Mouse (Mus musculus): Measurements from ENCODE around the gene Nfrkb. TPM values are rescaled to one million over a fixed set of nuclear protein-coding genes. Genes with fewer than 3 reads are reported as not detected.

Nfrkb gene
- polyA plus RNA-seq, 1 experiment from 2014 or later = 25.4 TPM

DNA sequence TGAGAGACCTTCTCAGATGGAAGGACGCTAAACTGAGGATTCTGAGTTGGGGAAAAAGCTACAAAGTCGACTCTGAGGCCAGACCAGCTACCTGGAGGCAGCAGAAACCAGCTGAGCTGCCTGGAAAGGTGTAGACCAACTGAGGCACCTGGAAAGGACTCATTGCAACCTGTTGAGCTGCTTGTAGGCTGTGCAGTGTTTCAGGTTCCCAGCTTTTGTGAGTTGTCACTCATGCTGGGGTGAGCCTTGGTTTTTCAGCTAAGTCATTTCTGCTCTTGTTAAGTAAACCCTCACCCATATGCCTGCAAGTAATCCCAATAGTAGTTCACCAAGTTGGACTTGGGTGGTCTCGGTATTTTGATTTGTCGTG lies 507 bp upstream of the Nfrkb start:
- H3K27ac ChIP-seq = peak overlapping the region; percentile 96
- H3K36me3 ChIP-seq = peaks cover 22% of the 10 kb centered on the region
- WGBS = 31% methylated on average over 4 of the region's 4 CpGs
- peaks cover 28% of the 10 kb centered on the region for H3K4me1 ChIP-seq (replicated peaks)
- H3K9me3 ChIP-seq = no peaks in the 10 kb centered on the region
- DNase-seq (ENCODE audit: low spot score) = no peak
- H3K27me3 ChIP-seq (ENCODE audit: insufficient read depth, poor library complexity, severe bottlenecking) = no peaks in the 10 kb centered on the region
- peak overlapping the region; percentile 97 for H3K4me3 ChIP-seq

DNA sequence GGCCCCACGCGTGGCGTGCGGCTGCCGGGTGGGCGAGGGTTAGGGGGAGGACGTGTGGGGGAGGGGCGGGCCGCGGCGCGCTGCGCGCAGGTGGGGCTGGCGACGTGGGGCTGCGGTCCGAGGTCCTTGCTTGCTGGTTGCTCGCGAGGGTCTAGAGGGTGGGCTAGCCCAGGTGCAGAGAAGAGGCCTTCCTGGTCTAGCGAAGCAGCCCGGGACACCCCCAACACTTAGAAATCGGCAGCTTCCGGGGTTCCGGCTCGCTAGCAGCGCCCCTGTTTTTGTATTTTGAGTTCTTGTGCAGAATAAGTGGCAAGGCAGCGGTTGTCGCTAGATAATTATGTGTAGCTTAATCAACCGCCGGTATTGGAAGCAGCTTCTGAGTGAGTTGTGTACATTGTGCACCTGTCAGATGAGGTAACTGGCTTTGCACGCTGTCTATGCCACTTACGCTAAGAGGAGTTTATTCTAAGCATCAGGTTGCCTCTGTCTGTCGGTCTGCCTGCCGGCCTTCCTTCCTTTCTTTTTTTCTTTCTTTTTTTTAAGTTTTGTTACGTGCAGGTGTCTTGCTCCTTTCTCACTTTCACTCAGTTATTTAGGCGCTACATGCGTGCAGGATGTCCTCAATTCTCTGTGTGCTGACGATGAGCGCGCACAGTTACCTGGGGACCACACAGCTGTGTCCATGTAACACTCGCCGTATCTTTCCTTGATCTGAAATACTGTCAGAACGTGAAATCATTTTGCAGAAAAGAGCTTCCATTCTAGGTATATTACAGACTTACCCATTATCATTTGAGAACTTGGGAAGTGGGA lies 582 bp downstream of the Nfrkb start:
- Histone ChIP-seq H3K27ac (peak overlapping the region; percentile 96), H3K4me3 (peak overlapping the region; percentile 97), H3K36me3 (peaks cover 30% of the 10 kb centered on the region), H3K27me3 (ENCODE audit: insufficient read depth, poor library complexity, severe bottlenecking) (no peaks in the 10 kb centered on the region), H3K9me3 (no peaks in the 10 kb centered on the region), H3K4me1 (replicated peaks) (peaks cover 28% of the 10 kb centered on the region)
- DNase-seq (ENCODE audit: low spot score) = no peak
- WGBS = 11% methylated on average over 44 of the region's 44 CpGs

DNA sequence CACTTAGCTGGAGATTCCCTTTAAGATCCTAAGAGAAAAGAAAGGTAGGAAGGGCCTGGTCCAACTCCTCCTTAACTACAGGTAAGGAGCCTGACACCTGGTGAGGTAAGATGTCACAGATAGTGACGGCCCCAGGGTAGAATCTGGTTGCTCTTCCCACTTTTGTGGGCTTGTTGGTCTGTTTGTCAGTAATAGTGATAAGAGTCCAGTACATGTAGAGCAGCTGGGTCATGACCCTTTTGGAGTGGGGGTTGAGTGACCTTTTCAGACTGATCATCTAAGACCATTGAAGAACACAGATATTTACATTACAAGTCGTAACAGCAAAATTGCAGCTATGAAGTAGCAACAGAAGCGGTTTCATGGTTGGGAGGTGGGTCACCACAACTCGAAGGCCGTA lies 1.2 kb downstream of the Nfrkb start:
- Histone ChIP-seq H3K27ac (no peak overlapping the region), H3K27me3 (ENCODE audit: insufficient read depth, poor library complexity, severe bottlenecking) (no peaks in the 10 kb centered on the region), H3K9me3 (no peaks in the 10 kb centered on the region), H3K4me1 (replicated peaks) (peaks cover 28% of the 10 kb centered on the region), H3K4me3 (peak overlapping the region; percentile 97), H3K36me3 (peaks cover 36% of the 10 kb centered on the region)
- WGBS = 95% methylated on average over 5 of the region's 5 CpGs
- DNase-seq (ENCODE audit: low spot score) = no peak

DNA sequence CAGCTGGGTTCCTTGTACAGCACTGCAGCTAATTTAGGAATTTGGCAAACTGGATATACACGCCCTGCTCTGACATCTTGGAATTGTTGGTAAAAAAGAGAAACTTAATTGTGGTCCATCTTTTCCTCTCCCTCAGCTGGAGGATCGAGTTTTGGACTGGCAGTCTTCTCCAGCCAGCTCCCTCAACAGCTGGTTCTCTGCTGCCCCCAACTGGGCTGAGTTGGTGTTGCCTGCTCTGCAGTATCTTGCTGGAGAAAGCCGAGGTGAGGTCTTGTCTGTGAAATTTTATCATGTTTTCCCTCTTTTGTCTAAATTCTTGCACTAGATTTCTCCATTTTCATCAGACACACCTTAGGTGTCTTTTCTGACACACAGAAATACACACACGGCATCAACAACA lies 14.4 kb downstream of the Nfrkb start:
- peak; percentile 68 for DNase-seq (ENCODE audit: low spot score)
- Histone ChIP-seq H3K4me3 (no peak overlapping the region), H3K27me3 (ENCODE audit: insufficient read depth, poor library complexity, severe bottlenecking) (no peaks in the 10 kb centered on the region), H3K27ac (no peak overlapping the region), H3K4me1 (replicated peaks) (no peaks in the 10 kb centered on the region), H3K9me3 (no peaks in the 10 kb centered on the region), H3K36me3 (peaks cover 100% of the 10 kb centered on the region)
- WGBS = 63% methylated on average over 4 of the region's 4 CpGs

DNA sequence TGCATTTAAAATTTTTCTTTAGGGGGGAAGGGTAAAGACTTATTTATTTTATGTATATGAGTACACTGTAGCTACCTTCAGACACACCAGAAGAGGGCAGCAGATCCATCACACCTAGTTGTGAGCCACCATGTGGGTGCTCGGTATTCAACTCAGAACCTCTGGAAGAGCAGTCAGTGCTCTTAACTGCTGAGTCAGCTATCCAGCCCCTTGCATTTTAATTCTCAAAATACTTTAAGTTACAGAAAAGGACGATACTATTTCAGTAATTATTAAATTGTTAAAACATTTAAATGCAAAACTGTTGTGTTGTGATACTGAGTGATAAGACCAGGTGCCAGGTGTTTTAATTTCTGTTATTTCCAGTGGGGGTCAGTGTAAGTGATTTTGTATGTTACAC lies 18.3 kb downstream of the Nfrkb start:
- WGBS = 89% methylated on average over 2 of the region's 2 CpGs
- no peaks in the 10 kb centered on the region for H3K4me1 ChIP-seq (replicated peaks)
- H3K27me3 ChIP-seq (ENCODE audit: insufficient read depth, poor library complexity, severe bottlenecking) = no peaks in the 10 kb centered on the region
- peaks cover 91% of the 10 kb centered on the region for H3K36me3 ChIP-seq
- DNase-seq (ENCODE audit: low spot score) = no peak
- no peak overlapping the region for H3K4me3 ChIP-seq
- no peak overlapping the region for H3K27ac ChIP-seq
- H3K9me3 ChIP-seq = no peaks in the 10 kb centered on the region

DNA sequence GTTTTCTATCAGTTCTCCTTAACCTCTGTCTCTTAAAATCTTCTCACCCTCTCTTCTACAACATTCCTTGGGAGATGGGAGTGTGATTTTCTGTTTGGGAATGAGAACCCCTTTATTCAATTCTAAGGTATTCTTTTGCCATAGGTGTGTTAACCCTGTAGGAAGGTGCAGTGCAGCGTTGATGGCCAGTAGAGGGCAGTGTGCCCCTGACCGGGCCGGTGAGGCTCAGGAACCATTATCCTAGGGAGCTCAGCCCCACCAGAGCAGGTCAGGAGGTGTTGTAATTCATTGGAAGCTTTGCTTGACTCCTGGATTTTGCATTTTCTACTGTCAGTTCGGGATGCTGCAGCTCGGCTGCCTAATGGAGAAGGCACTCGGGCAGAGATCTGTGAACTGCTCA lies 19.2 kb downstream of the Nfrkb start:
- H3K4me3 ChIP-seq = no peak overlapping the region
- peak; percentile 19 for DNase-seq (ENCODE audit: low spot score)
- no peaks in the 10 kb centered on the region for H3K9me3 ChIP-seq
- H3K4me1 ChIP-seq (replicated peaks) = no peaks in the 10 kb centered on the region
- H3K27ac ChIP-seq = no peak overlapping the region
- WGBS = 69% methylated on average over 6 of the region's 6 CpGs
- peaks cover 91% of the 10 kb centered on the region for H3K36me3 ChIP-seq
- no peaks in the 10 kb centered on the region for H3K27me3 ChIP-seq (ENCODE audit: insufficient read depth, poor library complexity, severe bottlenecking)

DNA sequence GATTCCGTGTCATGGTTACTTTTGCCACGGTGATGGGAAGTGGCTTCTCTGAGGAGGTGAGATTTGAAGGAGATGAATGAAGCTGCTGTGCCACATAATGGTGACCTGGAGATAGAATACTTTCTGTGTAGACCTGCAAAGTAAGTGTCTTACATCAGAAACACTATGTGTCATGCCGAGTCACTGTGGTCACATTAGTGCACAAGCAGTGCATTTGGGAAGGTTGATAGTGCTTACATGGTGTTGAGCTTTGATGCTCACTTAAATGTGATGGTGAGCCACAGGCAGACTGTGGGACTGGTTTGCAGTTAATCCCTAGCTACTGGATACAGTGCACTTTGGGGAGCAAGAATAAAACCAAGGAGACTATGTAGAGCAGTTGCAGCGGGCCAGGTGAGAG lies 26.2 kb downstream of the Nfrkb start:
- WGBS = 92% methylated on average over 4 of the region's 4 CpGs
- no peaks in the 10 kb centered on the region for H3K4me1 ChIP-seq (replicated peaks)
- no peaks in the 10 kb centered on the region for H3K9me3 ChIP-seq
- H3K27ac ChIP-seq = no peak overlapping the region
- DNase-seq (ENCODE audit: low spot score) = no peak
- H3K36me3 ChIP-seq = peaks cover 95% of the 10 kb centered on the region
- H3K4me3 ChIP-seq = no peak overlapping the region
- H3K27me3 ChIP-seq (ENCODE audit: insufficient read depth, poor library complexity, severe bottlenecking) = no peaks in the 10 kb centered on the region

DNA sequence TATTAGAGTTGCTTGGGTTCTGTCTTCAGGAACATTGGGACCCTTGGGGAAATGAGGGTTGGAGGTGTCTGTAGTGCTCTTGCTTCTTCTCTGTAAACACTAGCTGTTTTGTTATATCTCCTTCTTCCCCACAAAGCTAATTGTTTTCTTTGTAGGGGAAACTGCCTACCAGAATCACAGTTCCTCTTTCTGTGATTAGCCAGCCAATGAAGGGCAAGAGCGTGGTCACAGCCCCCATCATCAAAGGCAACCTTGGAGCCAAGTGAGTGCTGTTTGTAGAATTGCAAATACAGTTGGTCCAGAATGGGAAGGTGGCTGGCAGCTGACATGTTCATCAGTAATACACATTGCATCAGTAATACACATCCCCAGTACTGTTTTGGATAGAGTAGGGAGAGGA lies 32.8 kb downstream of the Nfrkb start:
- Histone ChIP-seq H3K4me1 (replicated peaks) (no peaks in the 10 kb centered on the region), H3K27me3 (ENCODE audit: insufficient read depth, poor library complexity, severe bottlenecking) (no peaks in the 10 kb centered on the region), H3K9me3 (no peaks in the 10 kb centered on the region), H3K27ac (no peak overlapping the region), H3K4me3 (no peak overlapping the region), H3K36me3 (peaks cover 90% of the 10 kb centered on the region)
- 93% methylated on average over 1 of the region's 1 CpGs for WGBS
- DNase-seq (ENCODE audit: low spot score) = no peak

DNA sequence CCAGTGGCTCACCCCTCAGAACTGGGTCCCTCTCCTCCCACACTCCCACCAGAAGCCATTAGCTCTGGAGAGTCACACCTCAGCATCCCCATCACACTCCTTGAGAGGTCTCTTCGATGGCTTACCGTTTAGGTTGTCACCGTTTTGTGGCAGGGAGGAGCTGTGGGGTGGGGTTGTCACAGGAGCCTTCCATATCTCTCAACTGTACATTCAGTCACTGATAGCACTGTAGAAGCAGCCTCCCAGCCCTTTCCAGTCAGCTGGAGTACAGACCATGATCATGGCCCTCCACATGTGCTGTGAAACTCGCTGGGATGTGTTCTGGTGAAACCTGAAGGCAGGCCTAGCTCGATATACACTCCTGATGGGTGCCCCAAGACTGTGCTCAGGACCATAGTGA lies 36.2 kb downstream of the Nfrkb start:
- no peaks in the 10 kb centered on the region for H3K27me3 ChIP-seq (ENCODE audit: insufficient read depth, poor library complexity, severe bottlenecking)
- WGBS = 93% methylated on average over 5 of the region's 5 CpGs
- H3K27ac ChIP-seq = no peak overlapping the region
- H3K4me1 ChIP-seq (replicated peaks) = peaks cover 2% of the 10 kb centered on the region; the same call in 1 of the 2 replicates
- H3K9me3 ChIP-seq = no peaks in the 10 kb centered on the region
- H3K36me3 ChIP-seq = peaks cover 63% of the 10 kb centered on the region
- DNase-seq (ENCODE audit: low spot score) = no peak
- no peak overlapping the region for H3K4me3 ChIP-seq

DNA sequence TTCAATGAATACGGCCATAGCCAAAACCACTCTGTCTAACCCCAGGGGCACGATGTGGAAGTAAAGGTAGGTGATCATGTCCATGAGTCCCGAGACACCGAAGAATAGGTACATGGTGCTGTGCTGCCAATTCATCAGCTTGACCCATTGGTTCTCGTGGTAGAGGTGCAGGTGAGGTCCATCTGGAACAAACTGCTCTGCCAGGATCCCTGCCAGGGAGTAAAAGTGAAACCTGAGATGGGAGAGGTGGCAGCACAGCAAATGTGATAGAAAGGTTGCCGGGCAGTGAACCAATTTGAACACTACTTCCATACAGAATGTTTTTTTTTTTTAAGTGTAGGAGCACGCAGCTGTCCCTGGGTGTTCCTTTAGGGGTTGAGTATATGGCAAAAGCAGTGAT lies 43.0 kb downstream of the Nfrkb start:
- WGBS = 86% methylated on average over 7 of the region's 7 CpGs
- H3K4me1 ChIP-seq (replicated peaks) = peaks cover 8% of the 10 kb centered on the region; the same call in 1 of the 2 replicates
- H3K36me3 ChIP-seq = peaks cover 4% of the 10 kb centered on the region
- DNase-seq (ENCODE audit: low spot score) = no peak
- no peaks in the 10 kb centered on the region for H3K27me3 ChIP-seq (ENCODE audit: insufficient read depth, poor library complexity, severe bottlenecking)
- no peak overlapping the region for H3K27ac ChIP-seq
- no peaks in the 10 kb centered on the region for H3K9me3 ChIP-seq
- H3K4me3 ChIP-seq = no peak overlapping the region

DNA sequence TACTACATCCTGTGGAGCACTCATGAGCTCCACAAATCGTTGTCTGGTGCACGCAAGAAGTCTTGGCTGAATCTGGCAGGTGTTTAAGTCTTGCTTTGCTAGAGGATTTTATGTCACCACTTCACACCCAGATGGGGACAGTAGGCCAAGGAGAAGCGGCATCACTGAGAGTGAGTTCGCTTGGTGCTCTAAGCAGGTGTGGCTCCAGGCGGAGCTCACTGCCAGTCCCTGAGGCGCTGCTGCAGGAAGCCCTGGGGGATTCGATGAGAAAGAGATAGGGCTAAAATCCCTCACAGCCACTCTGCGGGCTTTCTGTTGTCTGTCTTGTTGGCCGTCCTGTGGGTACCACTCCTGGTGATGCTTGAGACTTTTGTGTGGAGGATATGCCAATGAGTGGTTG lies 44.0 kb downstream of the Nfrkb start:
- WGBS = 79% methylated on average over 9 of the region's 9 CpGs

DNA sequence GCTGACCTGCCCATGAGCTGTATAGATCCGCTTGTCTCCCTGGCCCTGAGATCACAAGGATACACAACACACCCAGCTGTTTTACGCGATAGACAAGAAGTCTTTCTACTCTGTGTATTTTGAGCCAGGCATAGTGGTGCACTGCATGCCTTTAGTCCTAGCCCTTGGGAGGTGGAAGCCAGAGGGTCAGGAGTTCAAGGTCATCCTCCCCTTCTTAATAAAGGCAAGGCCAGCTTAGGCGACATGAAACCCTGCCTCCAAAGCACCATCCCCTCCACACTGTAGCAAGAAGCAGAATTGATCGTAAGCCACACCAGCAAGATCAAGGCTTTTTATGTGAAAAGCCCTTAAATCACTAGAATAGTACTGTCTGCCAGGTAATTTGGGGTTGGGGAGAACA lies 45.8 kb downstream of the Nfrkb start:
- WGBS = 84% methylated on average over 5 of the region's 5 CpGs

More for the DNA sequence above, 44.0 kb downstream of the Nfrkb start:
- no peaks in the 10 kb centered on the region for H3K36me3 ChIP-seq
- H3K9me3 ChIP-seq = no peaks in the 10 kb centered on the region
- H3K4me3 ChIP-seq = no peak overlapping the region
- peaks cover 8% of the 10 kb centered on the region; the same call in 1 of the 2 replicates for H3K4me1 ChIP-seq (replicated peaks)
- H3K27me3 ChIP-seq (ENCODE audit: insufficient read depth, poor library complexity, severe bottlenecking) = no peaks in the 10 kb centered on the region
- H3K27ac ChIP-seq = no peak overlapping the region
- no peak for DNase-seq (ENCODE audit: low spot score)

DNA sequence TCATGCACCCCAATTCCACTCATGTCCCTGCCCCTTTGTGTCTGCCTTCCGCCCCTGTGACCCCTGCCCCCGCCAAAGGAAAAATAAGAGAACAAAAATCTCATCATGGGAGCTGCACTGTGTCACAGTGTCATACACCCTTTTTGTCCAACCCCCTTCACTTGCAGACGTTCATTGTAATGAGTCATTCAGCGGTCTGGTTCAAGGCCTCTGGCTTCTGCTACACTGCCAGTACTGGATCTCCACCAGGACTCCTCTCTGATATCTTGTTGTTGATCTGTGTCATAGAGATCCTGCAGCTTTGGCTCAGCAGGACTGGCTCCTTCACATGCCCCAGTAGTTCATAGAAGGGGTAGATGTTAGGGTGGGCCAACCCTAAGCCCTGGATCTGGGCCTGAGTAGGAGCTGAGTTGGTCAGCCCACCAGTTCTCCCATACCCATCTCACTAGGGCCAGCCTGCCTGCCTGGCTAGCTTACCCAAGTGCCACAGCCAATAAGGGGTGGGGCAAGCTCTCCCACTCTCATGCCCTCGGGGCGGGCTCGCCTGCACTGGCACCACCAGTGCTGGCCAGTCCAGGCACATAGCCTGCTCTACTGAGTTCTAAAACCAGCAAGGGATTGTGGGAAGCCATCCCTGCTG lies 46.5 kb downstream of the Nfrkb start:
- H3K9me3 ChIP-seq = no peaks in the 10 kb centered on the region
- no peak overlapping the region for H3K4me3 ChIP-seq
- H3K27ac ChIP-seq = no peak overlapping the region
- no peaks in the 10 kb centered on the region for H3K27me3 ChIP-seq (ENCODE audit: insufficient read depth, poor library complexity, severe bottlenecking)
- H3K4me1 ChIP-seq (replicated peaks) = peaks cover 3% of the 10 kb centered on the region; the same call in 1 of the 2 replicates
- H3K36me3 ChIP-seq = no peaks in the 10 kb centered on the region
- DNase-seq (ENCODE audit: low spot score) = no peak
- WGBS = 80% methylated on average over 7 of the region's 7 CpGs

More for the DNA sequence above, 45.8 kb downstream of the Nfrkb start:
- no peak for DNase-seq (ENCODE audit: low spot score)
- Histone ChIP-seq H3K36me3 (no peaks in the 10 kb centered on the region), H3K4me3 (no peak overlapping the region), H3K9me3 (no peaks in the 10 kb centered on the region), H3K4me1 (replicated peaks) (peaks cover 8% of the 10 kb centered on the region; the same call in 1 of the 2 replicates), H3K27ac (no peak overlapping the region), H3K27me3 (ENCODE audit: insufficient read depth, poor library complexity, severe bottlenecking) (no peaks in the 10 kb centered on the region)
